Mouse (Mus musculus) small intestine, adult 2 months (tissue): ENCODE results near the gene Klf9.

Source experiments
- CTCF ChIP-seq: fragments of 200-500 bp; IDR thresholded peaks from 2 replicates; pipeline ENCODE4 v1.5.1; 2012; ENCODE audit warnings: low read depth, mild to moderate bottlenecking, control low read depth, inconsistent platforms, low read length, moderate library complexity, mixed read lengths; ENCODE audit not compliant: insufficient replicate concordance, insufficient read length; ENCODE audit errors: extremely low read depth
- POLR2A ChIP-seq: fragments of 200-500 bp; IDR thresholded peaks from 2 replicates; pipeline ENCODE4 v1.6.1; 2012; ENCODE audit warnings: low read depth, mild to moderate bottlenecking, control low read depth, inconsistent platforms, low read length, moderate library complexity

GRCm38 (mm10) chr19:23091586-23091985, 49.4 kb upstream of the Klf9 start:
- TF ChIP-seq POLR2A (no peak), CTCF (no peak)
